Mouse (Mus musculus) frontal cortex, adult 2 months (tissue): ENCODE data around the gene Zfp414. TPM values are rescaled to one million over a fixed set of nuclear protein-coding genes. Genes with fewer than 3 reads are reported as not detected.
"Not testable (repeated sequence)": the region's sequence is repeated elsewhere in the genome, so short reads cannot be mapped to it uniquely, and the experiment has no call there.

ENCODE experiments used
- DNase-seq, 2 experiments: peaks; one replicate each; pipeline ENCODE4 v3.0.0; 2022; ENCODE audit warnings: low spot score in 1 of 2; ENCODE audit errors: extremely low spot score in 1 of 2
- polyA plus RNA-seq: library from polyadenylated mRNA; depleted of rRNA; stranded (reverse); fragments of >200 nt; gene quantifications from 2 replicates; pipeline ENCODE4 v1.2.3, GENCODE M21; 2012; rRNA removed

The Zfp414 gene
- polyA plus RNA-seq = 87.1 and 95.7 TPM in 2 replicates

DNA sequence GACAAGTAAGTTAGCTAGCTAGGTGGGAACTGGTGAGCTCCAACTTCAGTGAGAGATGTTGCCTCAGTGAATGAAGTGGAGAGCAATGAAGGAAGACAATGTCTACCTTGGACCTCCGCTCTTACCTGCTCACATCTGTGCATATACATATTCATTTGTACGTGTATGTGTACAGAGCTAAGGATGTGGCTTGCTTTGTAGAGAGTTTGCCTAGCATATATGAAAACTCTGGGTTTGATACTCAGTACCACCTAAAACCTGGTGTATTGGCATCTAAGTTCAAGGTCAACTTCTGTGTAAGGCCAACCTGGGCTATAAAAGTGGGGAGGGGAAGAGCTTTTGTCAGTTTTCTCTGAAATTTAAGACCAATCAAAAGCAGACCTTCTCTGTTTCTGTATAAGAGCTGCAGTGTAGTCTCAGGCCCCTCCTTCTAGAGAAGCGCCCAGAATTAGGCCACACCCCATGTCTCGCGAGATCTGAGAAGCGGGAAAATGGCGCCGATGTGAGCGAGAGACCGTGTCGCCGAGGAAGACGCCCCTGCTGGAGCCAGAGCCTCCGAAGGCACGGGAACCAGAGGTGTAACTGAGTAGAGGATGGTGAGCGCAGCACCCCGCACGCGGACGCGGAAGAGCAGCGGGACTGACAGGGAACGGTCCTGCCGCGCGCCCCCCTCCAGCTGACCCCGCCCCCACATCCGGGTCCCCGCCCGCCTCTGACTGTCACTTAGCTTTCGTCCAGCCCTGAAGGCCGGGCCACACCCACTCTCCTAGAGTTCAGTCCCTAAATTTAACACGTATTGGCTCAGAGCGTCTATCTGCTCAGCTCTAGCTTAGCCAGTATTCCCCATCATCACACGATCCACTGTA lies at the start of gene Zfp414:
Gene Zfp414 (plus strand): TSS at position 470 of the 866 bp plus-strand sequence.
- DNase-seq = peak; percentile 82 to 91

DNA sequence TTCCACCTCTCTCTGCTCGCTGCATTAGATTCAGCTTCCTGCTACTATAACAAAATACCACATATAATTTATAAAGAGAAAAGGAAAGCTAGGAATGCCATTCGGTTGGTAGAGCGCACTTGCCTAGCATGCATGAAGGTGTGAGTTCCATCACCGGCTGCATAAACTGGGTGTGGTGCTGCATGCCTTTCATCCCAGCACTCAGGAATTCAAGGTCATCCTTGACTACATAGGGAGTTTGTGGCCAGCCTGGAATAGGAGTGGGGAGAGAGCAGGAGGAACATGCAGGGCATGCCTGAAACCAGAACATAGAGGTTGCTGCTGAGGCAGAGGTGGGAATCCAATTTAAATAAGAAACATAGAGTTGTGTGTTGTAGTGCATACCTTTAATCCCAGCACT lies 44.8 kb upstream of the Zfp414 start:
- no peak for DNase-seq

DNA sequence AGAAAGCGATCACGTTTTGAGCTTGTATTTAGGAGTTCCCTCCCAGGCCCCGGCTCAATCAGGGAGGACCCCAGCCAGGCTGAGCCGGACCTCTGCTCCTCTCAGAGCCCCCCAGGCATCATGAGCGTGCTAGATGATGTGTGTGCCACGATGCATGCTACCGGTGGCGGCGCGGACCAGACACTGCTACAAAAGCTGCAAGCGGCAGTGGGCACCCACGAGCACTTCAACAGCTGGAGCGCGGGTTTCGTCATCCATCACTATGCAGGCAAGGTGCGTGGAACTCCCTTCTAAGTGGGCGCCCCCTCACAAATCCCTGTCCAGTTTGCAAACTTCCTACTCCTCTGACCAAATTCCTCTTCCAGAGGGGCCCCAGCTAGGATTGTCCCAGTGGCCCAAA lies 42.9 kb upstream of the Zfp414 start:
- DNase-seq = no peak

DNA sequence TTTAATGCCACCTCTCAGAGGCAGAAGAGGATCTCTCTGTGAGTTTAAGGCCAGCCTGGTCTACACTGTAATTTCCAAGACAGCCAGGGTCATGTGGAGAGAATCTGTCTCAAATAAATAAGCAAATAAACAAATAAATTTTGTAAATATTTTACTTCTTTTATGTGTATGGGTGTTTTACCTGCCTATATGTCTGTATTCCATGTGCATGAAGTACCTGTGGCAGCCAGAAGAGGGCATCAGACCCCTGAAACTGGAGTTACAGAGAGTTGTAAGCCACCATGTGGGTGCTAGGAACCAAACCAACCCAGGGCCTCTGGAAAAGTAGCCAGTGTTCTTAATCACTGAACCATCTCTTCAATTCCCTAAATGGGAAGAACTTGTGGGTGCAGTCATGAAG lies 31.6 kb upstream of the Zfp414 start:
- DNase-seq = no peak

DNA sequence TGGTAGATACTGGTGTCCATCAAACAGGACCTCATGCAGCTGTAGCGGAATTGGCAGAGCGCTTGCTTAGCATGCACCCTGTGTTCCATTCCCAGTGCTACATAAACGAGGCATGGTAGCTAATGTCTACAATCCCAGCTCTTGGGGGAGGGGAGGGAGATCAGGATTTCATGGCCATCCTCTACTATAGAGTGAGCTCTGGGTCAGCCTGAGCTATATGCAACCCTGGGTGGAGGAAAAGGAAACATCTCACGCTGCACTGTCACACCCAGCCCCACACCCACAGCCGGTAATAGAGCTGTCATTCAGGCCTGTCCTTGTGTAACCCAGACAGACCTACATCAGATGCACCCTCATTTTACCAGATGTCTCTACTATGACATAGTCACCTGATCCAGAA lies 30.4 kb upstream of the Zfp414 start:
- DNase-seq = no peak

DNA sequence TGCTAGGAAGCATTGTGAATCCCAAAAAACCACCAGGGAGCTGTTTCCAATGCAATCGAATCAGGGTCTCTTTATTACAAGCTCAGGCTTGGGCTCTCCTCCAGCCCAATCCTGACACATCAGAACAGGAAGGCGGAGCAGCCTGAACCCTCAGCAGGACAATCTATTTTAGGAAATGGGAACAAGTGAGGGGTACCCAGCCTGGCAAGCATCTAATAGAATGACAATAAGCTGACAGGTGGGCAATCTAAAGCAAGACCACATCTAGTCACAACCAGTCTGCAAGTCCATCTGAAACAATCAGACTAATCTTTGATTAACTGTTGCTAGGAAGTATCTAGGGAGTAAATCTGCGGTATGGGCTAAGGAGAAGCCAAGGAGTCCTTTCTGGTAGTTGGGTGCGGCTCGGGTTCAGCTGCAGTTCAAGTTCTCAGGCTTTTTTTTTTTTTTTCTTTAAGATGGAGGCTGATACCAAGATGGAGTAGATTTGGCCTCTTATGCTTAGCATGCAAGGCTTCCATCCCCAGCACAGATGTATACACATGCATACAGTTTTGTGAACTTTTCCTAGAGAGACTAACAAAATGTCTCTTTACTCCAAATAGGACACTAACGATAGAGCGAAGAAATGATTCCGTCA lies 28.9 kb upstream of the Zfp414 start:
- DNase-seq = no peak

DNA sequence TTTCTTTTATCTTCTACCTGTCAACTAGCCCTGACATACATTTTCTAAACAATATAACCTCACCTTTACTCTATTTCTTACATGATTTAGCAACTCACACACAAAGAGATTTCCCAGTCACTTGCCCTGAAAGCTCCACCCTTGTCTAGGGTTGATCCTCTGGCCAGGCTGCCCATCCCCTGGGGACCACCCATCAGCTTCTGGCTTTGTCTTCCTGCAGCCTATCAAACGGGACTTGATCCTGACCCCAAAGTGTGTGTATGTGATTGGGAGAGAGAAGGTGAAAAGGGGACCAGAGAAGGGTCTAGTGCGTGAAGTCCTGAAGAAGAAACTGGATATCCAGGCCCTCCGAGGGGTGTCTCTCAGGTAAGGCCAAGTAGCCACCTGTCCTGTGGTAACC lies 28.1 kb upstream of the Zfp414 start:
- DNase-seq = no peak

DNA sequence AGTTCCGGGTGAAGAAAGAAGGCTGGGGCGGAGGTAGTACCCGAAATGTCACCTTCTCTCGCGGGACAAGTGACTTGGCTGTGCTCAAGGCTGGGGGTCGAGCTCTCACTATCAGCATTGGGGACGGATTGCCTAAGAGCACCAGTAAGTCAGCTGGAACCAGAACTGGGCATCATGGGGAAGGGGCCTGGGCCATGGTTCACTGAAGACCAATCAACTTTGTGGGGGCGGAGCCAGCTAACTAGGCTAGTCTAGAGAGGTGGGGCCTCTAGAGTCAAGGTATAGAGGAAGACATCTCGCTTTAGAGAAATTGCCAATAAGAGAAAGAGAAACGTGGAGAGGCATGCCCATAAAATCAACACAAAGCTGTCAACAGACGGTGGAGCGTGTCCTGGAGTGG lies 26.9 kb upstream of the Zfp414 start:
- DNase-seq = no peak

DNA sequence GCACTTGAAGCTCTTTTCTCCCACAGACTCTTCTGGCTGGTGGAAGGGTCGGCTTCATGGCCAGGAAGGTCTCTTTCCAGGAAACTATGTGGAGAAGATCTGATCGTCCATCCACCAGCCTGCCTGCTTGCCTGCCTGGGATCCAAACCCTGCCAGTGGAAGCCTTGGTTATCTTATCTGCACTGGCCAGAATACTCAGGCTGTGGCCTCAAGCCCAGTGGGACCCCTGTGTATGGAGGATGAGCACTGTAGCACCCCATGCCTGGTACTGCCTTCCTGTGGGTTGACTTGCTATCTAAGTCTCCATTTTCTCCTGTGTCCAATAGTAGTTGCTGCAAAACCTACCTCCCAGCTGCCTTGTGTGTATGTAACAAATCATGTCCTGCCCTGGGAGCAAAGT lies 21.6 kb upstream of the Zfp414 start:
- no peak for DNase-seq

DNA sequence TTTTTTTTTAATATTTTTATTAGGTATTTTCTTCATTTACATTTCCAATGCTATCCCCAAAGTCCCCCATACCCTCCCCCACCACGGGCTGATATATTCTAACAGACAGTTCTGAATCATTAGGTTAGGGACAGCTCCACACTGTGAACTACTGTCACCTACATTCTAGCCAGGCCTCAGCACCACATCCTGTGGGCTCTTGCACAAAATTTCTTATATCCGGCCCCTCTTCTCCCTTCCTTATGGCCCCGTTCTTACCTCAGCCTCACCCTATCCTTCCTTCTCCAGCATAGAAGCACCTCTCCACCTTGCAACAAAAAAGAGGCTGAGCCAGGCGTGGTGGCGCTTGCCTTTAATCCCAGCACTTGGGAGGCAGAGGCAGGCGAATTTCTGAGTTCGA lies 18.3 kb upstream of the Zfp414 start:
- DNase-seq = no peak

DNA sequence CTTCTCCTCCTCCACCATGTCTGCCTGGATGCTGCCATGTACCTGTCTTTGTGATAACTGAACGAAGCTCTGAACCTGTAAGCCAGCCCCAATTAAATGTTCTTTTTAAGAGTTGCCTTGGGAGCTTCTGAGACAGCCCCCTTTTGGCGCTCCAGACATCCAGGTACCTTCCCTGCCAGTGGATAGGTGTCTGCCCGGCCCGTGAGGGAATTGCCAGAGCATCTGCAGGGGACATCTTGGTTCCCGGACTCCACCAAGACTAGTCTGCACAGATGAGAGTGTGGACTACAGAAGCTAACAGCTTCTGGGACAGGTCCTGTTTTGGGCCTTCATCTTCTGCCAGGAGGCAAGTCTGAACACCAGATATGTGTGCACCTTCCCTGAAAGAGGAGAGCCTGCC lies 15.2 kb upstream of the Zfp414 start:
- not testable (repeated sequence) for DNase-seq

DNA sequence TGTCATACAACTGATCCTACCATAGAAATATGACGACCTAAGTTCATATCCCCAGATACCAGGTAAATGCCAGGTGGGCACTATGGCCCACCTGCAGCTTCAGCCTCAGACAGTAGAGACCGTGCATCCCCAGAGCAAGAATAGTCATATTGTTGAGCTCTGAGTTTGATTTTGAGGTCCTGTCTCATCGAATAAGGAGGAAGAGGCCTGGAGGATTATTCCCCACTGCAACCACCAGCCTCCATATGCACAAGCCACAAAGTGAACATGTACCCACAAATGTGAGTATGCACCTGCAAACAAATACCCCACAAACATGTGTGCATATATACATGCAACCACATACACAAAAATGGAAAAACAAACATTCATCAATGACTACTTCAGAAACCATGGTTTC lies 1.6 kb upstream of the Zfp414 start:
- no peak for DNase-seq

DNA sequence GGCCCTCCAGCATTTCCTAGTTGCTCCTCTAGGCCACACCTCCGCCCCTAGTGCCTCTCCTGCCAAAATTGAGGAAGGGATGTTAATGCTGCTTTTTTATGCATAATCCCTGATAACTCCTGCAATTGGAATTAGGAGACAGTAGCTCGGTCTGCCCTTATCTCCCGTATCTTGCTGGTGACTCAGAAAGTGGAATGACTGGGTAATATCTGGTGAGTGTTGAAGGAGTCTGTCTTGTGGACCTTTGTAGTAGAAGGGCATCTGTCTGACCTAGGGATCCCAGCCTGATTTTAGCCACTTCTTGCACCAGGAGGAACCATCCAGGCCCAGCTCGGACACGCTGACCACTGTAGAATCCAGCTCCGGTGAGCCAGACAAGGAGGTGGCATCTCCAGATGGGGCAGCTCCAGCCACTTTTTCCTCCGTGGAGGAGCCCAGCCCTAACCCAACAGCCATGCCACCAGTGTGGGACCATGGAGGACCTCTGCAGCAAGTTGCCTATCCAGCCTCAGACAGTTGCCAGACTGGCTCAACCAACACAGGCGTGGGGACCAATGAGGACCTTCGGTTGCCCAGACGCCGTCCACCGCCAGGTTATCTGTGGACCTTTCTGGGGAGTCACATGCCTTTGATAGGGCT lies 716 bp downstream of the Zfp414 start:
- DNase-seq = no peak

DNA sequence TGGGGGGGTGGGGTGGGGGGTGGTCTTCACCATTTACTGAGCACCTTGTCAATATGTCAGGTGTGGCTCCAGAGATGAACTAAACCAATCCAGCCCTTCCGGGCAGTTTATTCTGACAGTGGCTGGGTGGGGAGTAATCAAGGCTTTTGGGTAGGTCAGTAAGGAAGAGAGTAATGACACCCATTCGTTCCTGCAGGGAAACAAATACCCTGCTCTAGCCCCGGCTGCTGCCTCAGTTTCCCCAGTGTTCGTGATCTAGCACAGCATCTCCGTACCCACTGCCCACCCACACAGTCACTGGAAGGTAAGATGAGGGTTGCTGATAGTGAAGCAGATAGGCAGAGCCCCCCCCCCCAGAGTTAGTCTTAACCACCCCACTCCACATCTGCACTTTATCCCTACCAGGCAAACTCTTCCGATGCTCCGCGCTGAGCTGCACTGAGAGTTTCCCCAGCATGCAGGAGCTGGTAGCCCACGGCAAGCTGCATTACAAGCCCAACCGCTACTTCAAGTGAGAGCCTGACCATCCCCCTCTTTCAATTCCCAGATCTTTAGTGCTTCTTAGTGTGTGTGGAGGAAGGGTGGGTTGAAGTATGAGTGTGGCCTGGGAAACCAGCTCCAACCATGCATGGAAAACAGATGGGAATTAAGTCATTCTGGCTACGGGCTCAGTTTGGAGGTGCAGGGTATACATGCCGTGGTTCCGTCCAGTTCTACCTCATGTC lies 1.4 kb downstream of the Zfp414 start:
- DNase-seq = no peak

DNA sequence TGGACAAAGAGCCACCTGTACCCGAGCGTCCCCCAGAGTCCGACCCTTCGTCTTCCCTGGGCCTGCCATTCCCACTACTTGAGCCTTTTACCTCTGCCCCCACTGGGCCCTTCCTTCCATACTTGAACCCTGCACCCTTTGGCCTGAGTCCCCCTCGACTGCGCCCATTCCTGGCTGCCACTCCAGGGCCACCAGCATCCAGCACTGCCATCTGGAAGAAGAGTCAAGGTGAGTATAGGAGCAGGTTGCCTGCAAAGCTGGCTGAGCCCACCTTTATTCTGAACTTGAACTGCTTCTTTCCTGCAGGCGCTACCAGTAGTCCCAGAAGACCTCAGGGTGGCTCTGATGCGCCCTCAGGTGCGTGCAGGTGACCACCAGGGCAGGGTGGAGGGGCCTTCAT lies 2.3 kb downstream of the Zfp414 start:
- DNase-seq = no peak

DNA sequence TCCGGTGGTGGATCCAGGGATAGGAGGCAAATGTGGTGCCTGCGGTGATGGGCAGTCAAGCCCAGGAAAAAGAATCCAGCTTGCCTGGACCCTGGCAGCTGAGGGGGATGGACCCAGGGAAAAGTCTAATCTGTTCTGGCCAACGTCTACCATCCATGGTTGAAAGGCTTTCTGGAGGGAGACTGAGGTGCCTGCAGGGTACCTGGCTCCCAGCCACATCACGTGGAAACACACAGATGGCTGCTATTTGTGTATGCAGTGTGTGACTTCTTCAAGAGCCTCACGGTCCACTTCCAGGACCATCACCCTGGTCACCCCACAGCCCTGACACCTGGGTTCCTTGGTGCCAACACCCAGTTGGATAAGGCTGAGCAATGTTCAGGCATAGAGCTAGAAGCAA lies 2.9 kb downstream of the Zfp414 start:
- DNase-seq = no peak

DNA sequence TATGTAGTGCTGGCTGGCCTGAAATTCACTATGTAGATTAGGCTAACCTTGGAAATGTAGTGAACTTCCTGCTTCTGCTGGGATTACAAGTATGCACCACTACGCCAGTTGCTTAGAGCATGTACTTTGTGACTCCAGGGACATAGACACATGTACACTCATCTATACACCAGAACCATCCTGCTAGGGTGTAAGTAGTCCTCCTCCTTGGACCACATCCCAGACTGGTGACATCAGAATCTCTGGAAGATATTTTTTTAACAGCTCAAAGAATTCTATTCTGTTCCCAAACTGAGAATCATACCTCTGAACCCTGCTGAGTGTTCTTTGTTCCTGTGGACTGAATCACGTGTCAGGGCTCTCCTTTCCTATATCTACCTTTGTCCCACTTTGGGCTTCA lies 8.1 kb downstream of the Zfp414 start:
- peak; percentile 57 to 79 for DNase-seq

DNA sequence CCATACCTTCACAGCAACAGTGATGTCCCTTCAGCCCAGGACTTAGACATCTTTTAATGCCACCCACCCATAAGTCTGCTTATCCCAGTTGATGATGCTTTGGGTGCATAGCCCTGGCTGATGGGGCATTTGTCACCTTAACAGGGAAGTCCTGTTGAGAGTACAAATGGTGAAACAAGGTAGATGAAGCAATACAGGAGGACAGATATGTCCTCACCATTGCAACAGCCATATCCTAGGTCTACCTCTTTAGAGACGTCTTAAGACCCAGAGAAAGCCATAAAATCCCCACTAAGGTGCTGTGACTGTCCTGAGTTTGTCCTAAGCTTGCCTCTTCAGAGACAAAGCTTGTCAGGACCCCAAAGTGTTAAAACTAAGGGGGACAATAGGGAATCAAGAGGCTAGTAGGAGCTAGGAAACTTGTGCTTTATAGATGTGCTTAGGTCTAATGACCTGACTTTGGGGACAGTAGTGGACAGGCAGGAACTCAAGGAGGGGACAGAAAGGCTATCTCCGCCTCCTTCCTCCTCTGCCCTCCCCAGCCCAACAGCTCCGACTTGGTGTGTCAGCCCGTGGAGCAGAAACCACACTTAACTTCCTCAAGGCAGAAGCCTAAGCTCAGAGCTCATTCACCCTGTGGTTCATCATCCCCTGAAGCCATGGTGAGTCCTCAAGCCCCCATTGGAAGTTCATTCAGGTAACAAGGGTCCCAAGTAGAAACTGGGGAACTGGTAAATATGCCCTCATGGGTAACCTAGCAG lies 8.8 kb downstream of the Zfp414 start, which contains the start of gene Pram1:
Gene Pram1 (plus strand): TSS at position 541 of the 761 bp plus-strand sequence.
- no peak for DNase-seq

DNA sequence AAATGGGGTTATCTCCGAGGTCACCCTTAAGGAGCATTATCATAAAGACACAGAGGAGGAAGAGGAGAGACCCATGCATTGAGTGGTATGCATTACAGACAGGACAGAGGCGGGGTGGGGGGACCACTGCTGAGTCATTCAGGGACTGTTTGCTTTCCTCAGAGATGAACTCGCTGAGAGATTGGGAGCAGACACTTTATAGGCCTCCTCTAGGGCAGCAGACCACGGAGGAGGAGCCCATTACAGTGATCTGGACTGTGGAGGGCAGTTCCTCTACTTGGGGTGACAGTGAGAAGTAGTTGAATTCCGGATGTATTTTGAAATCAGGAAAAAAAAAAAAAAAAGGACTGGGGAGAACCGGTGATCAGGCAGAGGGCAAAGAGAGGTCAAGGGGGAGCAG lies 10.9 kb downstream of the Zfp414 start:
- DNase-seq = no peak

DNA sequence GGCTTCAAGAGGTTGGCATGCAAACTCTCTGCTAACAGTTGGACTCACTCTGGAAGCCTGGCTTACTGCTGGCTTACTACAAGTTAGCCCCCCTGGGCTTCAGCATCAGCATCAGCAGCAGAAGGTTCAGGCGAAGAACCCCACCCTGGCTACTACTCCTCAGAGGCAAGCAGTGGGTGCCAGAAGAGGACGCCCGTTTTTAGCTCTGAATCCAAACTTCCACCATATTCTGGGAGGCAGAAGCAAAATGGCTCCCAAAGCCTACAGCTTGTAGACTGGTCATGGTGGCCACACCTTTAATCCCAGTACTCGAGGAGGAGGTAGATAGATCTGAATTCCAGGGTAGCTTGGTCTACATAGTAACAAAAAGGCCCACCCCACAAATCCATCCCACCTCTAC lies 15.2 kb downstream of the Zfp414 start:
- no peak for DNase-seq
